ENCODE assay signal across 10 mouse cellular contexts in genomic region chr8:77433221-77433620, GRCm38 (mm10).
DNase-seq lines count a peak whose midpoint lies in the region; ATAC-seq lines count a peak whose summit lies in the region.
"Had no signal": no experiment of that assay in that cellular context is flagged by ENCODE, and none has a peak within 500 bp of the region (broad histone marks: within the 10 kb centered on the region; RNA-seq: fewer than 3 reads in every experiment).

No protein-coding gene starts in this region.

- 0 out of 2 replicates have a peak, but pooled peaks have one; percentile 28 for ATAC-seq in frontal cortex, adult (ENCODE audit: low TSS enrichment)

- no peak for DNase-seq in frontal cortex, postnatal 36 days (ENCODE audit: low spot score in 2 of 2)
- DNase-seq in urinary bladder, postnatal 14 days (ENCODE audit: low spot score): peak; percentile 73
- DNase-seq in urinary bladder, adult 2 months (ENCODE audit: low spot score): no peak
- DNase-seq in lung, postnatal 25 days (ENCODE audit: low spot score): peak; percentile 29
- DNase-seq in ovary, postnatal 14 days (ENCODE audit: low spot score): no peak
- no peak for DNase-seq in adrenal gland, adult 8-10 months
- DNase-seq in liver: no peak
- DNase-seq: cerebellum, adult 8-10 months; heart, postnatal 14 days had no signal

Comparison
In these comparisons a context has a peak if more than half of its experiments do, and no peak if none do; other contexts are left out.
1. DNase-seq: peak in urinary bladder, postnatal 14 days (single experiment) and lung, postnatal 25 days (single experiment); none in frontal cortex, postnatal 36 days (0 of 2), urinary bladder, adult 2 months (single experiment), ovary, postnatal 14 days (single experiment), adrenal gland, adult 8-10 months (single experiment) and liver (single experiment).